Mouse (Mus musculus) bone marrow, adult 2 months (tissue): ENCODE measurements around the gene Tbc1d2. TPM values are rescaled to one million over a fixed set of nuclear protein-coding genes. Genes with fewer than 3 reads are reported as not detected.

Experiments used
- H3K27ac ChIP-seq: fragments of 200-500 bp; 2 replicates; pipeline ENCODE4 v1.5.1; 2012; ENCODE audit warnings: low read depth, mild to moderate bottlenecking, control low read depth, inconsistent platforms, low read length; ENCODE audit not compliant: control insufficient read depth, poor library complexity, insufficient read depth
- H3K4me1 ChIP-seq: fragments of 200-500 bp; 2 replicates; pipeline ENCODE4 v1.6.1; 2011; ENCODE audit warnings: low read length; ENCODE audit not compliant: control insufficient read depth, insufficient read depth
- H3K4me3 ChIP-seq: fragments of 200-500 bp; replicated peaks from 2 replicates; pipeline ENCODE3; 2011; ENCODE audit warnings: mild to moderate bottlenecking, low read depth, low read length, control low read depth; ENCODE audit not compliant: control insufficient read depth
- CTCF ChIP-seq: fragments of 200-500 bp; IDR thresholded peaks from 2 replicates; pipeline ENCODE4 v1.5.1; 2011; ENCODE audit warnings: low read length, control low read depth; ENCODE audit not compliant: control insufficient read depth, insufficient read depth
- POLR2A ChIP-seq: fragments of 200-500 bp; IDR thresholded peaks from 2 replicates; pipeline ENCODE4 v1.6.1; 2011; ENCODE audit warnings: low read depth, mild to moderate bottlenecking, control low read depth, low read length, borderline replicate concordance; ENCODE audit not compliant: control insufficient read depth
- whole genome bisulfite sequencing: fragments of 180-500 bp; shearing (Covaris S2); methylation state at CpG from one replicate; pipeline ENCODE4 v1.1.7; 2018; 5-methylcytosine and 5-hydroxymethylcytosine counted together
- polyA plus RNA-seq: library from polyadenylated mRNA; stranded (reverse); fragments of >200 nt; gene quantifications from 2 replicates; pipeline ENCODE4 v1.2.4, GENCODE M21; 2011; ENCODE audit warnings: low replicate concordance; ENCODE audit not compliant: missing spikeins, insufficient read depth, insufficient read length

The Tbc1d2 gene
- 2.7 and 4.6 TPM in 2 replicates for polyA plus RNA-seq

- Histone ChIP-seq H3K27ac (peak within 1 kb of the TSS; percentile 97), H3K4me3 (peak within 1 kb of the TSS; percentile 98), H3K4me1 (peaks cover 2% of the 10 kb centered on the region; the same call in 1 of the 2 replicates)
- under 1% methylated on average over 69 of the region's 69 CpGs for WGBS
- peak; percentile 44; the same call in 1 of the 2 replicates for TF ChIP-seq CTCF
- TF ChIP-seq POLR2A = peak; percentile 54; the same call in 1 of the 2 replicates
These were observed at the start of gene Tbc1d2 for GRCm38 (mm10) chr4:46650086-46650753. Gene Tbc1d2, minus strand, starts transcription at chr4:46650209.

- Histone ChIP-seq H3K4me3 (no peak overlapping the region), H3K27ac (no peak overlapping the region), H3K4me1 (no peaks in the 10 kb centered on the region)
- WGBS = 73% methylated on average over 6 of the region's 6 CpGs
- TF ChIP-seq POLR2A (no peak), CTCF (no peak)
These were observed 46.5 kb upstream of the Tbc1d2 start for GRCm38 (mm10) chr4:46696467-46696866.

GRCm38 (mm10) chr4:46690565-46690964 lies 40.6 kb upstream of the Tbc1d2 start:
- TF ChIP-seq CTCF (no peak), POLR2A (no peak)
- no peak overlapping the region for H3K27ac ChIP-seq
- WGBS = 91% methylated on average over 8 of the region's 8 CpGs
- H3K4me3 ChIP-seq = no peak overlapping the region
- H3K4me1 ChIP-seq = no peaks in the 10 kb centered on the region

- Histone ChIP-seq H3K4me3 (no peak overlapping the region), H3K4me1 (no peaks in the 10 kb centered on the region), H3K27ac (no peak overlapping the region)
- 82% methylated on average over 8 of the region's 8 CpGs for WGBS
- TF ChIP-seq CTCF (no peak), POLR2A (no peak)
These were observed 40.0 kb upstream of the Tbc1d2 start for GRCm38 (mm10) chr4:46690023-46690420.

GRCm38 (mm10) chr4:46689397-46690022 lies 39.5 kb upstream of the Tbc1d2 start:
- H3K4me3 ChIP-seq = no peak overlapping the region
- H3K4me1 ChIP-seq = no peaks in the 10 kb centered on the region
- WGBS = 46% methylated on average over 15 of the region's 15 CpGs
- peak; percentile 99 for TF ChIP-seq CTCF
- TF ChIP-seq POLR2A = no peak
- no peak overlapping the region for H3K27ac ChIP-seq

GRCm38 (mm10) chr4:46688213-46688832 lies 38.3 kb upstream of the Tbc1d2 start:
- H3K27ac ChIP-seq = no peak overlapping the region
- TF ChIP-seq POLR2A (no peak), CTCF (no peak)
- no peaks in the 10 kb centered on the region for H3K4me1 ChIP-seq
- no peak overlapping the region for H3K4me3 ChIP-seq
- WGBS = 78% methylated on average over 14 of the region's 14 CpGs

GRCm38 (mm10) chr4:46684160-46684559 lies 34.2 kb upstream of the Tbc1d2 start:
- Histone ChIP-seq H3K4me1 (no peaks in the 10 kb centered on the region; the same call in 1 of the 2 replicates), H3K4me3 (no peak overlapping the region), H3K27ac (no peak overlapping the region)
- TF ChIP-seq CTCF = no peak
- TF ChIP-seq POLR2A = no peak
- 86% methylated on average over 6 of the region's 6 CpGs for WGBS

GRCm38 (mm10) chr4:46676646-46677045 lies 26.6 kb upstream of the Tbc1d2 start:
- Histone ChIP-seq H3K4me3 (no peak overlapping the region), H3K27ac (no peak overlapping the region), H3K4me1 (no peaks in the 10 kb centered on the region; the same call in 1 of the 2 replicates)
- TF ChIP-seq POLR2A (no peak), CTCF (no peak)
- 22% methylated on average over 3 of the region's 3 CpGs for WGBS
